Mouse (Mus musculus) midbrain, postnatal 0 days (tissue): ENCODE measurements at regions not wholly inside any gene's neighbourhood (a gene's known extent, or its start where the extent isn't known, plus 50 kb on each side); places are given as distances from the start of the nearest gene placed in this dataset.

Source experiments
- ATAC-seq: fragments of 200-750 bp; cut with Nextera tagmentation; 2 replicates; pipeline ENCODE4 v1.8.0; 2017; ENCODE audit warnings: moderate number of reproducible peaks, mild to moderate bottlenecking, moderate TSS enrichment, moderate library complexity; ENCODE audit not compliant: low FRiP score
- DNase-seq: peaks from one replicate; pipeline ENCODE4 v3.0.0-alpha.2; 2015; ENCODE audit warnings: low spot score
- H3K27ac ChIP-seq: fragments of 300-500 bp; sonication (generic); 2 replicates; pipeline ENCODE4 v1.5.1; 2014; ENCODE audit warnings: low read depth, mild to moderate bottlenecking, low read length, mixed read lengths
- H3K27me3 ChIP-seq: fragments of 300-500 bp; sonication (generic); 2 replicates; pipeline ENCODE4 v1.6.1; 2014; ENCODE audit warnings: low read length, control low read depth, mixed read lengths; ENCODE audit not compliant: insufficient read depth
- H3K36me3 ChIP-seq: fragments of 300-500 bp; sonication (generic); 2 replicates; pipeline ENCODE4 v1.6.1; 2014; ENCODE audit warnings: low read length, control low read depth, mixed read lengths; ENCODE audit not compliant: insufficient read depth
- H3K4me1 ChIP-seq: fragments of 300-500 bp; sonication (generic); 2 replicates; pipeline ENCODE4 v1.6.1; 2014; ENCODE audit warnings: mild to moderate bottlenecking, control low read depth, antibody characterized with exemption, low read length, mixed read lengths; ENCODE audit not compliant: insufficient read depth
- H3K4me2 ChIP-seq: fragments of 300-500 bp; sonication (generic); 2 replicates; pipeline ENCODE4 v1.6.1; 2014; ENCODE audit warnings: low read depth, mild to moderate bottlenecking, low read length, mixed read lengths; ENCODE audit not compliant: poor library complexity, severe bottlenecking
- H3K4me3 ChIP-seq: fragments of 300-500 bp; sonication (generic); 2 replicates; pipeline ENCODE4 v1.5.1; 2014; ENCODE audit warnings: low read depth, mild to moderate bottlenecking, low read length, moderate library complexity
- H3K9ac ChIP-seq: fragments of 300-500 bp; sonication (generic); replicated peaks from 2 replicates; pipeline ENCODE4 v1.6.1; 2014; ENCODE audit warnings: mild to moderate bottlenecking, low read length, moderate library complexity, mixed read lengths; ENCODE audit not compliant: poor library complexity, severe bottlenecking
- H3K9me3 ChIP-seq: fragments of 300-500 bp; sonication (generic); 2 replicates; pipeline ENCODE4 v1.6.1; 2016; ENCODE audit warnings: low read length, control low read depth
- CTCF ChIP-seq: IDR thresholded peaks from 2 replicates; pipeline ENCODE4 v1.5.1; 2016; ENCODE audit warnings: antibody characterized with exemption, mild to moderate bottlenecking
- WGBS: fragments of 180-500 bp; shearing (Covaris S2); extraction: QIAGEN DNeasy Blood & Tissue Kit; methylation state at CpG from one replicate; pipeline ENCODE4 v1.1.7; 2014; 5-methylcytosine and 5-hydroxymethylcytosine counted together

- Histone ChIP-seq H3K4me3 (no peak overlapping the region), H3K27ac (no peak overlapping the region), H3K9ac (no peak overlapping the region), H3K27me3 (no peaks in the 10 kb centered on the region; the same call in 1 of the 2 replicates), H3K9me3 (no peaks in the 10 kb centered on the region), H3K4me1 (no peaks in the 10 kb centered on the region), H3K4me2 (no peak overlapping the region), H3K36me3 (no peaks in the 10 kb centered on the region)
- peak; percentile 95 for TF ChIP-seq CTCF
- DNase-seq (peak; percentile 89), ATAC-seq (peak; percentile 34; the same call in 1 of the 2 replicates)
- 85% methylated on average over 1 of the region's 1 CpGs for WGBS
Measured at GRCm38 (mm10) chr1:126993061-126993640, 162.6 kb upstream of the Nckap5 start.

GRCm38 (mm10) chr1:126992441-126992840, 161.8 kb upstream of the Nckap5 start:
- no peaks in the 10 kb centered on the region for H3K4me1 ChIP-seq
- H3K4me3 ChIP-seq, result no peak overlapping the region
- H3K27me3 ChIP-seq, result no peaks in the 10 kb centered on the region; the same call in 1 of the 2 replicates
- no peak overlapping the region for H3K4me2 ChIP-seq
- WGBS, result 61% methylated on average over 4 of the region's 4 CpGs
- DNase-seq (peak; percentile 75), ATAC-seq (no peak; the same call in 1 of the 2 replicates)
- no peaks in the 10 kb centered on the region for H3K36me3 ChIP-seq
- no peak overlapping the region for H3K27ac ChIP-seq
- no peaks in the 10 kb centered on the region for H3K9me3 ChIP-seq
- H3K9ac ChIP-seq, result no peak overlapping the region
- no peak for TF ChIP-seq CTCF

GRCm38 (mm10) chr1:126982805-126983204, 152.2 kb upstream of the Nckap5 start:
- no peak overlapping the region for H3K9ac ChIP-seq
- H3K4me1 ChIP-seq, result no peaks in the 10 kb centered on the region
- no peak for ATAC-seq
- no peaks in the 10 kb centered on the region for H3K27me3 ChIP-seq
- H3K4me3 ChIP-seq, result no peak overlapping the region
- no peak overlapping the region for H3K27ac ChIP-seq
- TF ChIP-seq CTCF, result no peak
- WGBS, result 63% methylated on average over 5 of the region's 5 CpGs
- DNase-seq, result peak; percentile 28
- H3K36me3 ChIP-seq, result no peaks in the 10 kb centered on the region
- no peak overlapping the region for H3K4me2 ChIP-seq
- no peaks in the 10 kb centered on the region; the same call in 1 of the 2 replicates for H3K9me3 ChIP-seq

GRCm38 (mm10) chr1:126980311-126980710, 149.7 kb upstream of the Nckap5 start:
- no peak overlapping the region for H3K27ac ChIP-seq
- no peak for TF ChIP-seq CTCF
- H3K4me2 ChIP-seq, result no peak overlapping the region
- DNase-seq, result no peak
- no peak overlapping the region for H3K4me3 ChIP-seq
- no peaks in the 10 kb centered on the region; the same call in 1 of the 2 replicates for H3K9me3 ChIP-seq
- no peaks in the 10 kb centered on the region for H3K36me3 ChIP-seq
- no peaks in the 10 kb centered on the region for H3K4me1 ChIP-seq
- ATAC-seq, result no peak
- no peak overlapping the region for H3K9ac ChIP-seq
- WGBS, result 94% methylated on average over 14 of the region's 14 CpGs
- no peaks in the 10 kb centered on the region for H3K27me3 ChIP-seq

- Histone ChIP-seq H3K27me3 (no peaks in the 10 kb centered on the region), H3K4me2 (no peak overlapping the region), H3K36me3 (no peaks in the 10 kb centered on the region), H3K9ac (no peak overlapping the region), H3K9me3 (no peaks in the 10 kb centered on the region), H3K27ac (no peak overlapping the region), H3K4me3 (no peak overlapping the region), H3K4me1 (no peaks in the 10 kb centered on the region)
- WGBS, result 100% methylated on average over 1 of the region's 1 CpGs
- ATAC-seq, result no peak
- DNase-seq, result no peak
- TF ChIP-seq CTCF, result no peak
Measured at GRCm38 (mm10) chr1:126973871-126974270, 143.3 kb upstream of the Nckap5 start.

- DNase-seq (peak; percentile 31), ATAC-seq (no peak)
- H3K4me3 ChIP-seq, result no peak overlapping the region
- no peak overlapping the region for H3K27ac ChIP-seq
- WGBS, result 75% methylated on average over 10 of the region's 10 CpGs
- no peak for TF ChIP-seq CTCF
- no peaks in the 10 kb centered on the region for H3K27me3 ChIP-seq
- no peaks in the 10 kb centered on the region for H3K4me1 ChIP-seq
- no peaks in the 10 kb centered on the region for H3K36me3 ChIP-seq
- no peak overlapping the region for H3K9ac ChIP-seq
- no peak overlapping the region for H3K4me2 ChIP-seq
- H3K9me3 ChIP-seq, result no peaks in the 10 kb centered on the region
Measured at GRCm38 (mm10) chr1:126971777-126972421, 141.3 kb upstream of the Nckap5 start.
